Mouse (Mus musculus): ENCODE results near the gene Exoc5. TPM values are rescaled to one million over a fixed set of nuclear protein-coding genes. Genes with fewer than 3 reads are reported as not detected.

The Exoc5 gene
- polyA plus RNA-seq, 1 experiment from 2014 or later = 16.9 TPM

GRCm38 (mm10) chr14:48989831-48990230 is 76.6 kb downstream of the Exoc5 start:
- H3K9ac ChIP-seq (ENCODE audit: low read depth, low read length) = no peak overlapping the region
- no peaks in the 10 kb centered on the region for H3K36me3 ChIP-seq (ENCODE audit: control insufficient read depth, insufficient read depth)
- H3K27me3 ChIP-seq (ENCODE audit: control insufficient read depth, insufficient read depth, low read depth, low read length) = peaks cover 3% of the 10 kb centered on the region; the same call in 1 of the 2 replicates
- no peak overlapping the region for H3K4me2 ChIP-seq (ENCODE audit: low read depth, low read length)
- no peak overlapping the region for H3K27ac ChIP-seq (ENCODE audit: low read length)
- H3K9me3 ChIP-seq (replicated peaks; ENCODE audit: control insufficient read depth, low read length) = no peaks in the 10 kb centered on the region
- no peak for ATAC-seq (ENCODE audit: low read depth)
- H3K4me1 ChIP-seq (ENCODE audit: control insufficient read depth, low read depth, low read length) = no peaks in the 10 kb centered on the region
- no peak overlapping the region for H3K4me3 ChIP-seq (ENCODE audit: low read depth, low read length)
- WGBS (ENCODE audit: insufficient replicate concordance) = 70% methylated on average over 8 of the region's 8 CpGs

GRCm38 (mm10) chr14:48986231-48986630 is 80.2 kb downstream of the Exoc5 start:
- Histone ChIP-seq H3K27ac (ENCODE audit: low read length) (no peak overlapping the region), H3K27me3 (ENCODE audit: control insufficient read depth, insufficient read depth, low read depth, low read length) (peaks cover 3% of the 10 kb centered on the region; the same call in 1 of the 2 replicates), H3K9ac (ENCODE audit: low read depth, low read length) (no peak overlapping the region), H3K4me1 (ENCODE audit: control insufficient read depth, low read depth, low read length) (no peaks in the 10 kb centered on the region), H3K4me3 (ENCODE audit: low read depth, low read length) (no peak overlapping the region), H3K36me3 (ENCODE audit: control insufficient read depth, insufficient read depth) (no peaks in the 10 kb centered on the region), H3K4me2 (ENCODE audit: low read depth, low read length) (no peak overlapping the region), H3K9me3 (replicated peaks; ENCODE audit: control insufficient read depth, low read length) (no peaks in the 10 kb centered on the region)
- WGBS (ENCODE audit: insufficient replicate concordance) = 36% methylated on average over 8 of the region's 8 CpGs
- ATAC-seq (ENCODE audit: low read depth) = no peak

GRCm38 (mm10) chr14:48985673-48986072 is 80.8 kb downstream of the Exoc5 start:
- Histone ChIP-seq H3K36me3 (ENCODE audit: control insufficient read depth, insufficient read depth) (no peaks in the 10 kb centered on the region), H3K4me2 (ENCODE audit: low read depth, low read length) (no peak overlapping the region), H3K9me3 (replicated peaks; ENCODE audit: control insufficient read depth, low read length) (no peaks in the 10 kb centered on the region), H3K9ac (ENCODE audit: low read depth, low read length) (no peak overlapping the region), H3K4me1 (ENCODE audit: control insufficient read depth, low read depth, low read length) (no peaks in the 10 kb centered on the region), H3K4me3 (ENCODE audit: low read depth, low read length) (no peak overlapping the region), H3K27me3 (ENCODE audit: control insufficient read depth, insufficient read depth, low read depth, low read length) (no peaks in the 10 kb centered on the region), H3K27ac (ENCODE audit: low read length) (no peak overlapping the region)
- 48% methylated on average over 10 of the region's 10 CpGs for WGBS (ENCODE audit: insufficient replicate concordance)
- no peak for ATAC-seq (ENCODE audit: low read depth)

- ATAC-seq (ENCODE audit: low read depth) = no peak
- Histone ChIP-seq H3K36me3 (ENCODE audit: control insufficient read depth, insufficient read depth) (no peaks in the 10 kb centered on the region), H3K27me3 (ENCODE audit: control insufficient read depth, insufficient read depth, low read depth, low read length) (no peaks in the 10 kb centered on the region), H3K4me3 (ENCODE audit: low read depth, low read length) (no peak overlapping the region), H3K4me1 (ENCODE audit: control insufficient read depth, low read depth, low read length) (no peaks in the 10 kb centered on the region), H3K4me2 (ENCODE audit: low read depth, low read length) (no peak overlapping the region), H3K9me3 (replicated peaks; ENCODE audit: control insufficient read depth, low read length) (no peaks in the 10 kb centered on the region), H3K9ac (ENCODE audit: low read depth, low read length) (no peak overlapping the region), H3K27ac (ENCODE audit: low read length) (no peak overlapping the region)
- WGBS (ENCODE audit: insufficient replicate concordance) = 35% methylated on average over 3 of the region's 3 CpGs
Observed at GRCm38 (mm10) chr14:48978971-48979388, 87.5 kb downstream of the Exoc5 start.

- H3K36me3 ChIP-seq (ENCODE audit: control insufficient read depth, insufficient read depth) = no peaks in the 10 kb centered on the region
- no peak overlapping the region for H3K9ac ChIP-seq (ENCODE audit: low read depth, low read length)
- no peak overlapping the region for H3K4me2 ChIP-seq (ENCODE audit: low read depth, low read length)
- no peak overlapping the region for H3K27ac ChIP-seq (ENCODE audit: low read length)
- H3K27me3 ChIP-seq (ENCODE audit: control insufficient read depth, insufficient read depth, low read depth, low read length) = no peaks in the 10 kb centered on the region
- H3K9me3 ChIP-seq (replicated peaks; ENCODE audit: control insufficient read depth, low read length) = no peaks in the 10 kb centered on the region
- H3K4me3 ChIP-seq (ENCODE audit: low read depth, low read length) = no peak overlapping the region
- no peak for ATAC-seq (ENCODE audit: low read depth)
- 56% methylated on average over 2 of the region's 2 CpGs for WGBS (ENCODE audit: insufficient replicate concordance)
- H3K4me1 ChIP-seq (ENCODE audit: control insufficient read depth, low read depth, low read length) = no peaks in the 10 kb centered on the region
Observed at GRCm38 (mm10) chr14:48971546-48971945, 94.9 kb downstream of the Exoc5 start.

GRCm38 (mm10) chr14:48968670-48969069 is 97.8 kb downstream of the Exoc5 start:
- no peak overlapping the region for H3K9ac ChIP-seq (ENCODE audit: low read depth, low read length)
- H3K4me1 ChIP-seq (ENCODE audit: control insufficient read depth, low read depth, low read length) = no peaks in the 10 kb centered on the region
- 70% methylated on average over 9 of the region's 9 CpGs for WGBS (ENCODE audit: insufficient replicate concordance)
- no peaks in the 10 kb centered on the region for H3K36me3 ChIP-seq (ENCODE audit: control insufficient read depth, insufficient read depth)
- no peak overlapping the region for H3K4me2 ChIP-seq (ENCODE audit: low read depth, low read length)
- no peak overlapping the region for H3K4me3 ChIP-seq (ENCODE audit: low read depth, low read length)
- no peak overlapping the region for H3K27ac ChIP-seq (ENCODE audit: low read length)
- no peaks in the 10 kb centered on the region for H3K9me3 ChIP-seq (replicated peaks; ENCODE audit: control insufficient read depth, low read length)
- ATAC-seq (ENCODE audit: low read depth) = no peak
- no peaks in the 10 kb centered on the region for H3K27me3 ChIP-seq (ENCODE audit: control insufficient read depth, insufficient read depth, low read depth, low read length)

Other genes starting within 250 kb of the Exoc5 start
- gene Ap5m1, start 556 bp downstream of the Exoc5 start, polyA plus RNA-seq (2015; fragmentation: Nextera tagmentation; extraction: Ambion mirVana) = 9.6 and 12.3 TPM in 2 replicates
- gene Naa30, start 105.6 kb upstream of the Exoc5 start, polyA plus RNA-seq (2015; fragmentation: Nextera tagmentation; extraction: Ambion mirVana) = 2.9 TPM in 2 replicates
- gene ccdc198, start 178.8 kb upstream of the Exoc5 start, polyA plus RNA-seq (2015; fragmentation: Nextera tagmentation; extraction: Ambion mirVana) = 0.91 and 1.2 TPM in 2 replicates

Data from liver, embryonic 16.5 days (tissue).